Mouse (Mus musculus): ENCODE data around the gene Nphp3. TPM values are rescaled to one million over a fixed set of nuclear protein-coding genes. Genes with fewer than 3 reads are reported as not detected.

The Nphp3 gene
- 0.96 and 1.2 TPM in 2 replicates for polyA plus RNA-seq (2012)

GRCm38 (mm10) chr9:104001921-104002859 is at the start of gene Nphp3:
Gene Nphp3, plus strand, starts transcription at chr9:104002544.

DNA sequence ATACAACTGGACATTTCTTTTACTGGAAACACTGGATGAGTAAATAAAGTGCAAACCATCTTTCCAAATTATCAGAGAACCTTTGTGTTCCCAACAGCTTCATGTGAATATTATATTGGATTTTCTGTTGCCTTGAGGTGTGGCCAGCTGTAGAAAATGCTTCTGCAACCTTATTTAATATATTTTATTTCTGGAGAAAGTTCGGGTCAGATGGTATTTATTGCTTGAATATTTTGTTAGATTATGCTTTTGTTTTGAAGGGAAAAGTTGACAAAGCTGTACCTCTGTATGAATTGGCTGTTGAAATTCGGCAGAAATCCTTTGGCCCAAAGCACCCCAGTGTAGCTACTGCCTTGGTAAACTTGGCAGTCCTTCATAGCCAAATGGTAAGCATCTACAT is 38.0 kb downstream of the Nphp3 start, which contains the start of gene Gm28305:
Gm28305 (plus strand) TSS at position 301 of the 400 bp plus-strand sequence.

GRCm38 (mm10) chr9:104062430-104063243 is 60.3 kb downstream of the Nphp3 start, which contains the start of gene Uba5:
Gene Uba5, minus strand, starts transcription at chr9:104063134.

GRCm38 (mm10) chr9:104063244-104063961 is 61.1 kb downstream of the Nphp3 start, which contains the start of gene Acad11:
Gene Acad11, plus strand, starts transcription at chr9:104063377.

Other genes starting within 250 kb of the Nphp3 start
- gene Tmem108, start 240.7 kb upstream of the Nphp3 start, polyA plus RNA-seq (2012) = 0.86 and 2.2 TPM in 2 replicates
- not detected in 2 replicates for gene Gm28305, start 38.1 kb downstream of the Nphp3 start, polyA plus RNA-seq (2012)
- 10.5 and 14.9 TPM in 2 replicates for gene Uba5, start 60.6 kb downstream of the Nphp3 start, polyA plus RNA-seq (2012)
- gene Acad11, start 60.8 kb downstream of the Nphp3 start, polyA plus RNA-seq (2012) = 6.5 and 9.8 TPM in 2 replicates
- 0.05 TPM in 1 of 2 replicates, not detected in the other for gene Ackr4, start 124.4 kb downstream of the Nphp3 start, polyA plus RNA-seq (2012)